Mouse (Mus musculus): ENCODE results near the gene Npr3. TPM values are rescaled to one million over a fixed set of nuclear protein-coding genes. Genes with fewer than 3 reads are reported as not detected.

Npr3 gene
- total RNA-seq, 2 experiments from 2014 or later, result 15.7 to 17.7 TPM

GRCm38 (mm10) chr15:11801863-11802722, 105.0 kb downstream of the Npr3 start:
- no peak overlapping the region; the same call in 1 of the 2 replicates for H3K4me3 ChIP-seq
- TF ChIP-seq CTCF (conservative IDR thresholded peaks at IDR 0.05), result no peak
- peak; percentile 21 to 27 for DNase-seq (ENCODE audit: low spot score in 2 of 2)
- H3K27ac ChIP-seq, result no peak overlapping the region

DNA sequence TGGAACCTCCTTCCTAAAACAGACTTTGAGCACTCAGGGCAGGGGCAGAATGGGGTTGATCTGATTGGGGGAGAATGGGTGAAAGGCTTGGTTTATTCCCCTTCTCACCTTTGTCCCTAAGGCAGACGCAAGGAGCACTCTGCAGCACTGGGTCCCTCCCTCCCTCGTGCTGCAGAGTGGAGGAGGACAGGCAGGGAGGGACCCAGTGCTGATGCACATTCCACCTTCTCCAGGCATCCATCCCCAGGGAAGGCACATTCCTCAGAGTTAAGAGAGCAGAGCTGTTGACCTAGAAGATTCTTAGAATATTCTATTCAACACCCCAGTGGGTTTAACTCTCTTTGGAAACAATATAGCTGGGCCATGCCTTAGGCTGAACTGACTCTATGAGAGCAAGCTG, 112.5 kb downstream of the Npr3 start:
- no peak for TF ChIP-seq CTCF (conservative IDR thresholded peaks at IDR 0.05)
- no peak overlapping the region for H3K4me3 ChIP-seq

More for the DNA sequence above, 112.5 kb downstream of the Npr3 start:
- no peak overlapping the region for H3K27ac ChIP-seq
- DNase-seq (ENCODE audit: low spot score in 2 of 2), result no peak

Other genes with a start within 250 kb of the Npr3 start
- 100 to 1,000 TPM; 303 to 321 TPM for gene Sub1, start 89.7 kb upstream of the Npr3 start, total RNA-seq (2021)
- 100 to 1,000 TPM; 357 TPM for gene Zfr, start 210.5 kb upstream of the Npr3 start, total RNA-seq (2021)

All from layer of hippocampus, adult 2 months (tissue).